In genomic region chr6:144320327-144320726, GRCm38 (mm10) we compare ENCODE assay signal across 21 mouse cellular contexts.
"Had no signal": no experiment of that assay in that cellular context is flagged by ENCODE, and none has a peak within 500 bp of the region (broad histone marks: within the 10 kb centered on the region; RNA-seq: fewer than 3 reads in every experiment).

No protein-coding gene starts in this region.

- H3K4me3 ChIP-seq: gastrocnemius, adult 2 months; heart, embryonic 13.5 days; heart, embryonic 15.5 days; hindbrain, embryonic 13.5 days; hindbrain, embryonic 15.5 days; layer of hippocampus, adult 2 months; left cerebral cortex, adult 2 months; limb, embryonic 13.5 days; limb, embryonic 15.5 days; liver, embryonic 13.5 days; liver, embryonic 15.5 days had no signal

- H3K4me1 ChIP-seq: heart, embryonic 13.5 days; hindbrain, embryonic 13.5 days; hindbrain, embryonic 15.5 days; limb, embryonic 15.5 days; liver, embryonic 13.5 days; liver, embryonic 15.5 days had no signal

- H3K36me3 ChIP-seq: heart, embryonic 13.5 days; heart, embryonic 15.5 days; hindbrain, embryonic 13.5 days; hindbrain, embryonic 15.5 days; limb, embryonic 13.5 days; limb, embryonic 15.5 days; liver, embryonic 13.5 days; liver, embryonic 15.5 days had no signal

- H3K27ac ChIP-seq: gastrocnemius, adult 2 months; heart, embryonic 13.5 days; heart, embryonic 15.5 days; hindbrain, embryonic 13.5 days; hindbrain, embryonic 15.5 days; layer of hippocampus, adult 2 months; left cerebral cortex, adult 2 months; limb, embryonic 13.5 days; limb, embryonic 15.5 days; liver, embryonic 13.5 days; liver, embryonic 15.5 days had no signal

- DNase-seq: gastrocnemius, adult 2 months; gastrocnemius, postnatal 10 days; gastrocnemius, postnatal 25 days; heart, postnatal 14 days; heart, postnatal 4 days; kidney, adult 18-20 months; kidney, adult 8-10 months; kidney, postnatal 10 days; kidney, postnatal 25 days; liver, embryonic 13.5 days had no signal

- H3K9me3 ChIP-seq: heart, embryonic 13.5 days; heart, embryonic 15.5 days; hindbrain, embryonic 13.5 days; hindbrain, embryonic 15.5 days; limb, embryonic 13.5 days; limb, embryonic 15.5 days; liver, embryonic 13.5 days; liver, embryonic 15.5 days had no signal

- H3K27me3 ChIP-seq: heart, embryonic 13.5 days; hindbrain, embryonic 13.5 days; hindbrain, embryonic 15.5 days; limb, embryonic 13.5 days; limb, embryonic 15.5 days; liver, embryonic 13.5 days; liver, embryonic 15.5 days had no signal

- ATAC-seq: inflammation-experienced regulatory T-cells, adult 6 months; intestine, postnatal 0 days had no signal
